Comparison of ENCODE assay signal across 27 mouse cellular contexts in the genomic region with DNA sequence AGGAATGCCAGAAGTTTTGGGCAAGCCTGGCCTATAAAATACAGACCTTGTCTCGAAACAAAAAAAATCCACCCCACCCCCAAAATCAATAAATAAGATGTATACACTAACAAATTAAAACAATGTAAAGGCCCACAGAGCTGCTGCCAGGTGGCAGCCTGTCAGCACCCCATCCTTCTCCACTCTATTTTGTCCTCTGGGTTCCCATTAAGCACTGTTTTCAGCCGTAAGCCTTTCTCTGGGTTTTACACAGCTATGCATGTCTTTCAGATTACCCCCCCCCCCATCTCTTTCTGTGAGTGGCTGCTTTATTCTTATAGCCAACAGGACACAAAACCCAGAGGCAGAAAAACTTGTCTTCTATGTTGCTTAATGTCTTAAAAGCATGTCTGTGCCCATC. TPM values are rescaled to one million over a fixed set of nuclear protein-coding genes. Genes with fewer than 3 reads are reported as not detected.
DNase-seq lines count a peak whose midpoint lies in the region; ATAC-seq lines count a peak whose summit lies in the region.
"Had no signal": no experiment of that assay in that cellular context is flagged by ENCODE, and none has a peak within 500 bp of the region (broad histone marks: within the 10 kb centered on the region; RNA-seq: fewer than 3 reads in every experiment).

No protein-coding gene starts in this region.

- H3K4me3 ChIP-seq in embryonic facial prominence, embryonic 12.5 days, result no peak overlapping the region
- H3K4me3 ChIP-seq in embryonic facial prominence, embryonic 10.5 days, result no peak overlapping the region
- H3K4me3 ChIP-seq in liver, embryonic 12.5 days, result no peak overlapping the region
- H3K4me3 ChIP-seq: erythroblast, embryonic 14.5 days; heart, embryonic 12.5 days; heart, embryonic 15.5 days; hindbrain, embryonic 10.5 days; hindbrain, embryonic 13.5 days; intestine, embryonic 15.5 days had no signal

- H3K4me2 ChIP-seq in embryonic facial prominence, embryonic 12.5 days (replicated peaks), result no peak overlapping the region
- no peak overlapping the region for H3K4me2 ChIP-seq in liver, embryonic 12.5 days
- H3K4me2 ChIP-seq: heart, embryonic 12.5 days; heart, embryonic 15.5 days; hindbrain, embryonic 13.5 days; intestine, embryonic 15.5 days had no signal

- no peaks in the 10 kb centered on the region for H3K9me3 ChIP-seq in embryonic facial prominence, embryonic 12.5 days
- no peaks in the 10 kb centered on the region for H3K9me3 ChIP-seq in embryonic facial prominence, embryonic 10.5 days
- H3K9me3 ChIP-seq in liver, embryonic 12.5 days (replicated peaks), result no peaks in the 10 kb centered on the region
- H3K9me3 ChIP-seq: heart, embryonic 12.5 days; heart, embryonic 15.5 days; hindbrain, embryonic 10.5 days; hindbrain, embryonic 13.5 days; intestine, embryonic 15.5 days had no signal

- DNase-seq in embryonic facial prominence, embryonic 10.5 days (ENCODE audit: low spot score), result no peak
- peak; percentile 40 for DNase-seq in NIH3T3 (ENCODE audit: low read depth)
- peak; percentile 63 for DNase-seq in forelimb bud, embryonic 11.5 days (ENCODE audit: low read depth, low spot score)
- DNase-seq in right cerebral cortex, adult 18-20 months, result no peak
- DNase-seq: adrenal gland, postnatal 10 days; adrenal gland, postnatal 36 days; cerebellum, adult 11-12 months; cerebellum, adult 8-10 months; cerebellum, postnatal 10 days; cerebellum, postnatal 36 days; embryo, embryonic 11 days; forebrain, postnatal 0 days; gastrocnemius, postnatal 25 days; heart, adult 18-20 months; heart, postnatal 10 days; heart, postnatal 36 days had no signal

- H3K27ac ChIP-seq in embryonic facial prominence, embryonic 12.5 days, result peak overlapping the region; percentile 25; the same call in 1 of the 2 replicates
- H3K27ac ChIP-seq in embryonic facial prominence, embryonic 10.5 days (replicated peaks), result no peak overlapping the region
- H3K27ac ChIP-seq in liver, embryonic 12.5 days, result no peak overlapping the region
- H3K27ac ChIP-seq: heart, embryonic 15.5 days; hindbrain, embryonic 10.5 days; hindbrain, embryonic 13.5 days; intestine, embryonic 15.5 days had no signal

- H3K36me3 ChIP-seq in embryonic facial prominence, embryonic 12.5 days, result no peaks in the 10 kb centered on the region
- H3K36me3 ChIP-seq in embryonic facial prominence, embryonic 10.5 days (replicated peaks), result no peaks in the 10 kb centered on the region
- no peaks in the 10 kb centered on the region for H3K36me3 ChIP-seq in liver, embryonic 12.5 days
- H3K36me3 ChIP-seq: heart, embryonic 12.5 days; heart, embryonic 15.5 days; hindbrain, embryonic 10.5 days; hindbrain, embryonic 13.5 days; intestine, embryonic 15.5 days had no signal

- 56% methylated on average over 2 of the region's 2 CpGs for WGBS in embryonic facial prominence, embryonic 12.5 days
- WGBS in embryonic facial prominence, embryonic 10.5 days, result 73% methylated on average over 2 of the region's 2 CpGs
- WGBS in liver, embryonic 12.5 days (ENCODE audit: insufficient replicate concordance), result 72% methylated on average over 2 of the region's 2 CpGs

- H3K4me1 ChIP-seq in embryonic facial prominence, embryonic 12.5 days, result peaks cover 7% of the 10 kb centered on the region; the same call in 1 of the 2 replicates
- H3K4me1 ChIP-seq in embryonic facial prominence, embryonic 10.5 days, result peaks cover 16% of the 10 kb centered on the region
- H3K4me1 ChIP-seq in liver, embryonic 12.5 days, result peaks cover 34% of the 10 kb centered on the region
- H3K4me1 ChIP-seq: heart, embryonic 15.5 days; hindbrain, embryonic 13.5 days had no signal

- ATAC-seq in embryonic facial prominence, embryonic 12.5 days (ENCODE audit: insufficient number of reproducible peaks, insufficient read depth, low FRiP score, low TSS enrichment), result no peak
- ATAC-seq in liver, embryonic 12.5 days, result no peak
- ATAC-seq: forebrain, embryonic 14.5 days; forebrain, postnatal 0 days; hindbrain, embryonic 16.5 days; intestine, embryonic 15.5 days; Patski had no signal

- H3K9ac ChIP-seq in embryonic facial prominence, embryonic 12.5 days, result no peak overlapping the region
- no peak overlapping the region for H3K9ac ChIP-seq in liver, embryonic 12.5 days
- H3K9ac ChIP-seq: forebrain, postnatal 0 days; heart, embryonic 12.5 days; heart, embryonic 15.5 days; hindbrain, embryonic 13.5 days; intestine, embryonic 15.5 days had no signal

- no peaks in the 10 kb centered on the region for H3K27me3 ChIP-seq in embryonic facial prominence, embryonic 12.5 days
- H3K27me3 ChIP-seq in embryonic facial prominence, embryonic 10.5 days (replicated peaks; ENCODE audit: low read depth, poor library complexity, severe bottlenecking), result no peaks in the 10 kb centered on the region
- H3K27me3 ChIP-seq in liver, embryonic 12.5 days (replicated peaks), result no peaks in the 10 kb centered on the region
- H3K27me3 ChIP-seq: heart, embryonic 12.5 days; heart, embryonic 15.5 days; hindbrain, embryonic 13.5 days; intestine, embryonic 15.5 days; Patski had no signal

RNA-seq across cellular contexts. Expression of a gene that starts 16.2 kb away (rescaled TPM):
- polyA plus RNA-seq in embryonic facial prominence, embryonic 12.5 days (2016; fragmentation: Nextera tagmentation; extraction: Ambion mirVana), result 62.2 and 62.5 TPM in 2 replicates
- polyA plus RNA-seq in embryonic facial prominence, embryonic 10.5 days (2016; fragmentation: Nextera tagmentation; extraction: Ambion mirVana), result 30.3 and 48.2 TPM in 2 replicates
- 302 and 307 TPM in 2 replicates for polyA plus RNA-seq in liver, embryonic 12.5 days (2016; fragmentation: Nextera tagmentation; extraction: Ambion mirVana)

Comparison
In these comparisons a context has a peak if more than half of its experiments do, and no peak if none do; other contexts are left out.
1. DNase-seq: peak in NIH3T3 (single experiment) and forelimb bud, embryonic 11.5 days (single experiment); none in embryonic facial prominence, embryonic 10.5 days (single experiment) and right cerebral cortex, adult 18-20 months (single experiment).